Mouse (Mus musculus): Measurements from ENCODE around the gene Pip4k2a.

- TF ChIP-seq JUN (IDR thresholded peaks at IDR 0.05; ENCODE audit: insufficient read depth, low read depth, low read length) (no peak), ELF1 (IDR thresholded peaks at IDR 0.05; ENCODE audit: low read depth, low read length) (no peak), USF1 (IDR thresholded peaks at IDR 0.05; ENCODE audit: low read depth, low read length) (no peak), EP300 (IDR thresholded peaks at IDR 0.05; ENCODE audit: low read length) (no peak), SIN3A (IDR thresholded peaks at IDR 0.05; ENCODE audit: low read length) (no peak), SMC3 (IDR thresholded peaks at IDR 0.05; ENCODE audit: low read depth, low read length) (no peak), BHLHE40 (IDR thresholded peaks at IDR 0.05; ENCODE audit: low read depth, low read length) (no peak), CTCF (conservative IDR thresholded peaks at IDR 0.05 in 1 of 2, IDR thresholded peaks at IDR 0.05 in 1 of 2; ENCODE audit: low read depth in 2 of 2, low read length in 2 of 2) (no peak), POLR2A (IDR thresholded peaks at IDR 0.05; ENCODE audit: low read depth, low read length) (no peak), UBTF (IDR thresholded peaks at IDR 0.05; ENCODE audit: low read depth, low read length) (no peak), CHD2 (IDR thresholded peaks at IDR 0.05; ENCODE audit: low read length) (no peak), MAX (IDR thresholded peaks at IDR 0.05; ENCODE audit: low read length) (no peak), POLR2AphosphoS2 (IDR thresholded peaks at IDR 0.05; ENCODE audit: low read depth, low read length) (no peak)
Observed at GRCm38 (mm10) chr2:18794261-18794660, 203.7 kb downstream of the Pip4k2a start.

All from CH12.LX (cell line).